Mouse (Mus musculus) kidney, postnatal 4 days (tissue): ENCODE measurements around the gene Macrod1.

Experiments
- DNase-seq, 2 experiments: peaks; one replicate each; pipeline ENCODE4 v3.0.0; 2021; ENCODE audit warnings: mixed read lengths in 2 of 2

Gene Macrod1

DNA sequence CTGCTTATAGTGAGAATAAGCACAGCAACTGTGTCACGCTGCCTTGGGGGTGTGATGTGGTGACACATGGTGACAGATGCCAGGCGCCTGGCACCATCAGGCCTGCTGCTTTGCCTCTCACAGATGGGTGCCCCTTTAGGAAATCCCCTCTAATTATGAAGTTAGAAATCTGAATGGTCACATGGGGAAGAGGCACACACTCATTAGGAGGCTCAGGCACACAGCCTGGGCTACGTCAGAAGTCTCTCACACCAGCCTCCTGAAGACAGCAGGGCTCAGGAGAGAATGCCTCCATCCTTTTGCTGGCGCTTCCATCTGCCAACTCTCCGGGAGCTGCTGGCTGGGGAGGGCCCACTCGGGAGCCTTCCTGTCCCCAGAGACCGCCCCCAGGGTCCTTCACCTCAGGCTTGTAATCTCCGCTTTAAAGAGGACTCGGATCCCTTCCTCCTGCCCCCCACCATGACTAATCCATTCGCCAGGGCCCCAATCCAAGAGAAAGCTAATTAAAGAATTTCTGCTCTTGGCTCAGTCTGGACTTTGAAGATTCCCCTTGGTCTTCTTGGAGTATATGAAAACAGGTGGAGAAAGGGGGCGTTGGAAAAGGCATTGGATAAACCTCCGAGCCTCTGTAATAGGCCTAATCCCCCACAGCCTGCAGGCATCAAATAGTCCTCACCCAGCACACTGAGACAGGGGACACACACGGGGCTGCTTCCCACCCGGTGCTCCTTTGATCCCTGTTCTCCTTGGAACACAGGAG lies 26.6 kb downstream of the Macrod1 start:
- no peak for DNase-seq

- peak; percentile 63 to 69 for DNase-seq
Measured at GRCm38 (mm10) chr19:7084734-7085133, 28.1 kb downstream of the Macrod1 start.

GRCm38 (mm10) chr19:7088558-7088957 lies 31.9 kb downstream of the Macrod1 start:
- DNase-seq = no peak

DNA sequence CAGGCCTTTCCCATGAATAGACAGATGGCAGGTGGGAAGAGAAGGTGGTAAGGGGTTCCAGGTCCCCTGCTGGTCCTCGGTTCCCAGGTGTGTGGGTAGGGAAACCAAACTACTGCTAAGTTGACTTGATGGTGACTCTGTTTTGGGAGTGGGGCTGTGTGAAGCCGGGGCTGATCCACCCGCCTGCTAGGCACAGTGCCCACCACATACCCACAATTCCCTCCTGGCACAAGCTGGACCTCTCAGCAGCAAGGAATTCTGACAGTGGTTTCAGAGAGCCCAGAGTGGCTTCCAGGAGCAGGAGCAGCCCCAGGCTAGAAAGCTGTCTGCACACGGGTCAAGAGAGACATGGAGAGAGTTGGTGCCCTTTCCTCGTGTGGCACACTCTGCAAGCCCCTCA lies 32.4 kb downstream of the Macrod1 start:
- DNase-seq = no peak

DNA sequence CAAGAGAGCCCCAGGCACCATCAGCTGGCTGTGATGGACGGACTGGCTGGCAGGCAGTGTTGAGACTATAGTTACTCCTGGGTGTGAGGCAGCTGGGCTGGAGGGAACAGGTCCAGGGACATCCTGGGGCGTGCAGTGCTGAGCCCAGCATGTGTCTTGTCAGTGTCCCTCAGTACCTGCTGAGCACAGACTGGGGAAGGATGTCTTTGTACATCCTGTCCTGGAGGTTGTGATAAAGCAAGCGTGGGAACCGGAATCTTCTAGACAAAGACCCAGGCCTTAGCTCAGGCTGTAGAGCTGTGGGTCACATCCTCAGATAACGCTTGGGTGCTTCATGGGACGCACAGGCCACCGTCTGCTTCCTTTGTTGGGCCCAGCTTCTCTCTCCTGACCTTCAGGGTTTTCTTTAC lies 33.2 kb downstream of the Macrod1 start:
- peak in 1 of 2 experiments; percentile 19 for DNase-seq

DNA sequence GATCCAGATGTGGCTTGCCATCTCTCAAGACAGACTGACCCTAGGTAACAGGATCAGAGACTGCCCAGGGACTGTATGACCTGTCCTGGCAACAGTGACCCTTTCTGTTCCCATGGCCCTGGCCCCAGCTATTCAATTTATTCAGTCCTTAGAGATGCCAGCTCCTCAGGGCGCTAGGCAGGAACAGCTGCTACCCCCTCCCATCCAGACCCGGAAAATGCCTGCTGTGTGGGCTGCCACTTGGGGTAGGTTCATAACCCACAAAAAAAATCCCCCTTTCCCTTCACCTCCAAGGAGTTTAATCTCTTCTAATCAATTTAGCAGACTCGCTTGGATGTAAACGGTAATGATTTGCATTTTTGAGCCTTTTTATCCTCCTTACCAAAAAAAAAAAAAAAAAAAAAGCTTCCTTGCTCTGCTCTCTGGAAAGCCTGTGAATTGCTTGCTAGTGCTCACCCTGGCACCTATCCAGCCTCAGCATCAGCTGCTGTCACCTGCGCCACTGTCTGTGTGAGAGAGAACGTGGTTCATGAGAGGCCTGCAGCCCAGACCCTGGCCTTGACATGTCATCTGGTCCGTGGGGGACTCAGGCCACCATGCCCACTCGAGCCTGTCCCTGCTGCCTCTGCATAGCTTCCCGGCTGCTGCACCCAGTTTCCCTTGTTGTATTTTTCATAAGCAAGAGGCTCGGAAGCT lies 33.9 kb downstream of the Macrod1 start:
- DNase-seq = peak in 1 of 2 experiments; percentile 32

DNA sequence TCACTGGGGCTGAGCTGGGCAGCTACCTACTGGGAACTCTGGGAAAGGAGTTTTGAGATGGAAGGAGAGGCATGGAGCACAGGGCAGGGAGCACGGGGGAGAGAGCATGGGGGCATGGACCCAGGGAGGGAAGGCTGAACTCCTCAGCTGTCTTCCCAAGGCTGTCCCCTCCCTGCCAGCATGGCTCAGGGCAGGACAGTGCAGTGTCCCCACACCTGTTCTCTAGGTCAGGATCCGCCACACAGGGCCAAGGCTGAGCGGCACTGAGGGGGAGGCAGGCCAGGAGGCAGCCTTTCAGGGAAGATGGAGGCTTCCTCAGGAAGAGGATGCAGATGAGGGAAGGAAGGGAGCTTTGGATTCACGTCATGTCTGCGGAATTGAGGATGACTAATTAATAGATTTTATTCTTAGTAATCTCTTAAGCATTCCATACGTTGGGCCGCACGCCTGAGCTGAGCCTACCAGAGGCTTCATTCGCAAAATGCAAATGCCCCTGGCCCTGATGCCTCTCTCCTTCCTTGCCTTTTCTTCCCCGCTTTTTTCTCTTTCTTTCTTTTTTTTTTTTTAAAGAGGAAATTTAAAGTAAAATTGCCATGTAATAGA lies 34.9 kb downstream of the Macrod1 start:
- DNase-seq = peak in 1 of 2 experiments; percentile 25

- peak; percentile 46 to 61 for DNase-seq
Measured at GRCm38 (mm10) chr19:7092756-7093155, 36.1 kb downstream of the Macrod1 start.

DNA sequence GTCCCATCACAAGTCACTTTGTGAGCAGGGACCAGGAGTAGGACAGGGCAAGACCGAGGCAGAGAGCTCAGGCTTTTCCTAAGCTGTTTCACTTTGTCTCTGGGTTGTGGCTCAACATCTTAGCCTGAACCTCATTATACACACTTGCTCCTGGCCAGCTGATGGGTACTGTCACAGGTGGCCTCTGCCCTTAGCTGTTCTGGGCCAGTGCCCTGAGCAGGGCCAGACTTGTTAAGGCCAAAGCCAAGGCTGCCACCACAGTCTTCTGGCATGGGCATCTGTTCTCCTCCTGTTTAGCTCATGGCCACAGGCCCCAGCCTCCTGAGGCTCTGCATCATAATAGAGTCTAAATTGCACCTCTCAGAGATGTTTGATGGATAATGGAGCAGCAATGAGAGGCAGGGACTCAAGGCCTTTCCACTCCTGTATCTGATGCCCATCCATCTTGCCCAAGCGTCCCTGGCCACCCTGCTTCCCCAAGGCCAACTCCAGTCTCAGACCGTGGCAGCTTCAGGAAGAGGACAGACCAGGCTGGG lies 43.1 kb downstream of the Macrod1 start:
- DNase-seq = no peak

DNA sequence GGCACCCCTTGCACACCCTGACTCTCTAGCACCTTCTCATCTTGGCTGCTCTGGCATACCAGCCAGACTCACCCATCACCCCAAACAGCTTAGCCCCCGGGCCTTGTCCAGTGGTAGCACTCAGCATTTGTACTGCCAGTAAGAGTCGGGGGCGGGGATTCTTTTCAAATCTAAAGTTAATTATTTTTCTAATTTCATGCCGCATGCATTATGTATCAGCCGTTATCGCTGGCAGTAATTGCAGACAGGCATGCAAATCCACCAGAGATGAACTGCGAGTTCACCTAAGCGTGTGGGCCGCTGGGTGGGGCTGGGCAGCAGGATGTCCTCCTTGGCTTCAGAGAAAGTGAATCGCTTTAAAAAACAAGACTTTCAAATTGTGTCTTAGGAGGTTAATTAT lies 45.4 kb downstream of the Macrod1 start:
- no peak for DNase-seq

- no peak for DNase-seq
Measured at GRCm38 (mm10) chr19:7103349-7103992, 46.9 kb downstream of the Macrod1 start.

DNA sequence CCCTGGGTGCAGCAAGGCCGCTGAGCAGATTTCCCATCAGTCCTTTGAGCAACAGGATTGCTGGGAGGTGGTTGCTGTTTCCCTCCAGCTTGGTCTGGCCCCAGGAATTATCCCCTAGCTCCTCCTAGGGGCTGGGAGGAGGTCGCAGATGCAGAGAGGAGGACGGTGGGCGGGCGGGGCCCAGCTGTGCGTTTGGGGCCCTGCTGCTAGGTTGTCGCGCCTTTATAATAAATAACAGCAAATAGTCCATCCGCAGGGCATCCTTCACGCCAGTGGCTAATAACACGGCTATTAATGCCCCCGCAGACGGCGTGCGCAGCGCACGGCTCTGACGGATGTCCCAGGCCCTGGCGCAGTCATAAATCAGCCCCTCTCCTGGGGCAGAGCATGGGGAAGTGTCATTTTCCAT lies 47.4 kb downstream of the Macrod1 start:
- DNase-seq = peak; percentile 70 to 77

GRCm38 (mm10) chr19:7105544-7105943 lies 48.9 kb downstream of the Macrod1 start, which contains the start of gene Flrt1:
TSS of gene Flrt1 (minus strand) at chr19:7105729.
- DNase-seq = peak; percentile 59 to 75

GRCm38 (mm10) chr19:7106566-7106965 lies 50.0 kb downstream of the Macrod1 start:
- DNase-seq = no peak

GRCm38 (mm10) chr19:7107174-7107573 lies 50.6 kb downstream of the Macrod1 start:
- DNase-seq = no peak

- peak; percentile 38 to 50 for DNase-seq
Measured at GRCm38 (mm10) chr19:7108114-7108905, 51.7 kb downstream of the Macrod1 start.

DNA sequence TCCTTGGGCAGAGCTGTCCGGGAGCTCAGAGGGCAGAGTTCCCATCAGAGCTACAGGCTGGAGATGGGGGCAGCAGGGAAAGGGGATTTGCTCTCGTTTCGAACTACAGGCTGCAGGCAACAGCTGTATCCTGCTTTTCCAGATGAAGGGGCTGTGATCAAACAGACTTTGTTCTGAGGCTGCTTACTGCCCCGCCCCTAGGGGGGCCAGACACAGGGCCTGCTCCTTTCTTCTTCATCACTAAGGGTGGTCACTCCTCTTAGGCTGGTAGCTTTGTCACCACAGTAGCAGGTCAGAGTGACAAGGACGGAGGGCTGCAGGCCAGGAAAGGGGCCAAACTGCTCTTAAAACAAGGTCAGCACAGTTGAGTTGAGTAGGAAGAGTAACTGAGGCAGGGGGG lies 53.5 kb downstream of the Macrod1 start:
- no peak for DNase-seq

DNA sequence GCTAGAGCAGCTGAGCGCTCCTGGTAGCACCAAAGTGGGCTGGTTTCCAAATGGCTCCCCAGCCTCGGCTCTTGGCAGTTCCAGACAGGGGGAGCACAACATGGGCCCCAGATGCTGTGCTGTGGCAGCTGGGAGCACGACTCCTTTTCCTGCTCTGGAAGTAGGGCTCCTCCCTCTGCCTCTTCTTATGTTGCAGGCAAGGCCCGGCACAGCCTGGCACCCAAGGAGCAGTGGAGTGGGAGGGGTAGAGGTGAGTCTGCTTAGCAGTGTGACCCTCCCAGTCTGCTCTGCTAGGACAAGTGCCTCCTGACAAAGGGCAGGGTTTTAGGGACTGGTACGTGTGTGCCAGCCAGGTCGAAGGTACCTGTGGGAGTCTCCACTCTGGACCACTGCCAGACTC lies 54.3 kb downstream of the Macrod1 start:
- DNase-seq = peak in 1 of 2 experiments; percentile 39

DNA sequence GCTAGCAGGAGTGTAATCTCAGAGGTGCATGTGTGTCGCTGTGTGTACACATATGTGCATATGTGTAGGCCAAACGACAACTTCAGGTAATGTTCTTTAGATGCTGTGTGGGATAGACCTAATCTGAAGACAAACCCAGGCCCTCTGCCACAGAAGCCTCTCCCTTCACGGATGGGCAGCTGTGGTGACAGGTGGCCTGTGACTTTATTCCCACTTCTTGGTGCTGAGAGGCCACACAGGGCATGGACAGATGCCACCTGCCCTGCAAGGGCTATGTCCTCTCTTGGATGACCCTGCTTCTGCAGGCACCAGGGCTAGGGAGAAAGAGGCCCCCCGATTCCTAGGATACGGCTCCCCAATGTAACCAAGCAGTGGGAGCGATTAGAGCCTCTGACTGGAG lies 54.7 kb downstream of the Macrod1 start:
- no peak for DNase-seq

- DNase-seq = peak in 1 of 2 experiments; percentile 30
Measured at GRCm38 (mm10) chr19:7111710-7112109, 55.1 kb downstream of the Macrod1 start.

- DNase-seq = no peak
Measured at GRCm38 (mm10) chr19:7112628-7113027, 56.0 kb downstream of the Macrod1 start.

- DNase-seq = no peak
Measured at GRCm38 (mm10) chr19:7113574-7113973, 57.0 kb downstream of the Macrod1 start.
